Mouse (Mus musculus) neural tube, postnatal 0 days (tissue): ENCODE results near the gene Mtif3. TPM values are rescaled to one million over a fixed set of nuclear protein-coding genes. Genes with fewer than 3 reads are reported as not detected.

Experiments
- polyA plus RNA-seq: library from polyadenylated mRNA; unstranded; fragments of >200 nt; fragmentation: Nextera tagmentation; extraction: Ambion mirVana; gene quantifications from 2 replicates; pipeline ENCODE4 v1.2.1, GENCODE M21; 2015

Mtif3 gene
- polyA plus RNA-seq: 26.9 and 32.9 TPM in 2 replicates

GRCm38 (mm10) chr5:146963118-146963936 is at the start of gene Mtif3:
Gene Mtif3 (minus strand): TSS chr5:146963800.

GRCm38 (mm10) chr5:146948508-146949088 is 15.0 kb downstream of the Mtif3 start, which contains the start of gene Gtf3a:
Gene Gtf3a (plus strand): TSS chr5:146948657.

Other genes starting within 250 kb of the Mtif3 start
- gene Usp12, start 168.8 kb downstream of the Mtif3 start, polyA plus RNA-seq: 14.4 and 15.0 TPM in 2 replicates
- 365 and 385 TPM in 2 replicates for gene Rpl21, start 130.9 kb downstream of the Mtif3 start, polyA plus RNA-seq
- gene Rasl11a, start 118.7 kb downstream of the Mtif3 start, polyA plus RNA-seq: 14.8 and 16.2 TPM in 2 replicates
- gene Gtf3a, start 15.1 kb downstream of the Mtif3 start, polyA plus RNA-seq: 93.9 and 96.1 TPM in 2 replicates
- 2.6 and 2.9 TPM in 2 replicates for gene Lnx2, start 112.8 kb upstream of the Mtif3 start, polyA plus RNA-seq
- 93.9 and 103 TPM in 2 replicates for gene Polr1d, start 113.2 kb upstream of the Mtif3 start, polyA plus RNA-seq
- gene Gsx1, start 224.9 kb upstream of the Mtif3 start, polyA plus RNA-seq: 1.2 and 1.5 TPM in 2 replicates